Mouse (Mus musculus) lung, postnatal 0 days (tissue): ENCODE measurements at regions not wholly inside any gene's neighbourhood (a gene's known extent, or its start where the extent isn't known, plus 50 kb on each side); places are given as distances from the start of the nearest gene placed in this dataset.

Experiments used
- ATAC-seq: fragments of 200-750 bp; cut with Nextera tagmentation; 2 replicates; pipeline ENCODE4 v1.8.0; 2017; ENCODE audit warnings: moderate library complexity
- DNase-seq: peaks from one replicate; pipeline ENCODE4 v3.0.0-alpha.2; 2016; ENCODE audit warnings: low spot score
- H3K27ac ChIP-seq: fragments of 300-500 bp; sonication (generic); 2 replicates; pipeline ENCODE4 v1.5.1; 2014; ENCODE audit warnings: antibody characterized with exemption, mild to moderate bottlenecking, low read length, mixed read lengths
- H3K27me3 ChIP-seq: fragments of 300-500 bp; sonication (generic); replicated peaks from 2 replicates; pipeline ENCODE4 v1.6.1; 2014; ENCODE audit warnings: low read length, mixed read lengths; ENCODE audit not compliant: insufficient read depth
- H3K36me3 ChIP-seq: fragments of 300-500 bp; sonication (generic); 2 replicates; pipeline ENCODE4 v1.6.1; 2014; ENCODE audit warnings: low read length, mixed read lengths; ENCODE audit not compliant: insufficient read depth
- H3K4me1 ChIP-seq: fragments of 300-500 bp; sonication (generic); 2 replicates; pipeline ENCODE4 v1.6.1; 2014; ENCODE audit warnings: antibody characterized with exemption, low read depth, low read length, mixed read lengths; ENCODE audit not compliant: insufficient read depth
- H3K4me2 ChIP-seq: fragments of 300-500 bp; sonication (generic); replicated peaks from 2 replicates; pipeline ENCODE4 v1.6.1; 2014; ENCODE audit warnings: low read depth, mild to moderate bottlenecking, low read length, moderate library complexity, mixed read lengths
- H3K4me3 ChIP-seq: fragments of 300-500 bp; sonication (generic); 2 replicates; pipeline ENCODE4 v1.5.1; 2014; ENCODE audit warnings: low read depth, low read length
- H3K9ac ChIP-seq: fragments of 300-500 bp; sonication (generic); replicated peaks from 2 replicates; pipeline ENCODE4 v1.6.1; 2014; ENCODE audit warnings: low read depth, mild to moderate bottlenecking
- H3K9me3 ChIP-seq: fragments of 300-500 bp; sonication (generic); 2 replicates; pipeline ENCODE4 v1.6.1; 2016; ENCODE audit warnings: low read length, mixed read lengths
- CTCF ChIP-seq: IDR thresholded peaks from 2 replicates; pipeline ENCODE4 v1.5.1; 2016; ENCODE audit warnings: antibody characterized with exemption, mild to moderate bottlenecking
- EP300 ChIP-seq: IDR thresholded peaks from 2 replicates; pipeline ENCODE4 v1.6.1; 2016; ENCODE audit warnings: antibody characterized with exemption, mild to moderate bottlenecking, control low read depth
- WGBS: fragments of 180-500 bp; shearing (Covaris S2); extraction: QIAGEN DNeasy Blood & Tissue Kit; methylation state at CpG from one replicate; pipeline ENCODE4 v1.1.7; 2014; 5-methylcytosine and 5-hydroxymethylcytosine counted together

DNA sequence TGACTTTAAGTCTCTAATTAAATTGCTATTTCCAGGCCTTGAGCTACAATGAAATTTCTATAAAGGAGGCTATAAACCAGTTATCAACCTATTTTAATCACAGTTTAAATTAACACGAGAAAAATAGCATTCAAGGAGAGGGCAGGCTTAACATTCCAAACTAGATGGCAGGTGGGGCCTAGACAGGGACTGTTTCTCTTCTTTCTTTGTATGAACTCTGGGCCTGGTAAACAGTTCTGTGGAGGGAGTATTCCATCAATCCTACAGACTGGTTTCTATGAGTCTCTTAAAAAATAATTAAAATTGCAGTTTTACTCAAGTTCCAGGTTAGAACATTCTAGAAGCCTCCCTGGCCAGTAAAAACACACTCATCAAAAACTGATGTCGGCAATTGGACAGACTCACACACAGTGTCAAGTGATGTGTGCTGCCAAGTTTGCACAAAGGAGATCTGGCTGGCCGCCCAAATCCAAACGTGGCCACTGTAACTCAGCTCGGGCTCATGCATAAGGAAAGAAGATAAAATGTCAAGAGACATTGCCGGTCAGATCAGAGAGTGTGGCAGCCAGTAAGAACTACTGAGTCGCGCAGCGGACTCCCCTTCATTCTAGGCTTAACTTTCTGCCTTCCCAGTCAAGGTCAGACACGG lies 206.5 kb upstream of the Sash1 start:
- 31% methylated on average over 10 of the region's 10 CpGs for WGBS
- no peak for ATAC-seq
- Histone ChIP-seq H3K4me2 (no peak overlapping the region), H3K27me3 (no peaks in the 10 kb centered on the region), H3K36me3 (no peaks in the 10 kb centered on the region), H3K9ac (no peak overlapping the region), H3K9me3 (no peaks in the 10 kb centered on the region), H3K4me3 (no peak overlapping the region), H3K27ac (no peak overlapping the region), H3K4me1 (no peaks in the 10 kb centered on the region)
- DNase-seq, result peak; percentile 44
- TF ChIP-seq CTCF, result no peak
- no peak for TF ChIP-seq EP300

DNA sequence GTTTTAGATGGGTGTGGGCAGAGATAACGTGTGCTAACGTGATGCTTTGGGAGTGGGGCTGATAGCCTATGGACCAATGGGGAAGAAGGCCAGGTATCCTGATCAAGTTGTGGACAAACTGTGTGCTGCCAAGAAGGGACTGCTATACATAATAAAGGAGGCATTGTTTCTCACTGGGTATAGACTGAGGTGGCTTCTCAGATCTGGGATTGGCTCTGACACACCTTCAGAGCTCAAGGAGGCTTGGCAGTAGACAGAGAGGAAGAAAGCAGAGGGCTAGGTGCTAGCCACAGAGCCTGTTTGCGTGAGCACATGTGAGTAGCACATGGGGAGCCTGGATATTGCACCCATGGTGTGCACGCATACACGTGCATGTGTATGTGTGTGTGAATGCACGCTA lies 205.1 kb upstream of the Sash1 start:
- ATAC-seq, result no peak
- DNase-seq, result no peak
- no peak for TF ChIP-seq CTCF
- TF ChIP-seq EP300, result no peak
- Histone ChIP-seq H3K9ac (no peak overlapping the region), H3K9me3 (no peaks in the 10 kb centered on the region), H3K4me1 (no peaks in the 10 kb centered on the region), H3K4me3 (no peak overlapping the region), H3K36me3 (no peaks in the 10 kb centered on the region), H3K27ac (no peak overlapping the region), H3K4me2 (no peak overlapping the region), H3K27me3 (no peaks in the 10 kb centered on the region)
- 83% methylated on average over 6 of the region's 6 CpGs for WGBS

DNA sequence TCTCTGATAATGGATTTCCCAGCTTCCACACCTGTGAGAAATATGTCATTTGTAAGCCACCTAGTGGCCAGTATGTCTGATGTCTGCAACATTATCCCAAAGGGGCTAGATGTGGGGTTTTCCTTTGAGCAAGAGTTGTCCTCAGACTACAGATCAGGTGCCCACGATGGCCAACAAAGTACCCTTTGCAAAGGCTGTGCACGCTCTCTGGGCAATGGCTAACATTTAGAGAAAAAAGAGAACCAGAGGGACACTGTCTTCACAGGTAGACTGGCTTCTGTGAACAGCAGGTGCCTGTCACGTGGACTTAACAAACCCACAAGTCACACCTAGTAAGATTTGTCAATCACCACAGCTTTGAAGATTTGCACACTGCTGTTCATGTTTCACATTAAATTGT lies 202.0 kb upstream of the Sash1 start:
- no peaks in the 10 kb centered on the region for H3K27me3 ChIP-seq
- no peak overlapping the region for H3K27ac ChIP-seq
- 90% methylated on average over 3 of the region's 3 CpGs for WGBS
- H3K9ac ChIP-seq, result no peak overlapping the region
- no peak overlapping the region for H3K4me3 ChIP-seq
- ATAC-seq, result no peak
- H3K4me2 ChIP-seq, result no peak overlapping the region
- no peak for DNase-seq
- TF ChIP-seq CTCF, result peak; percentile 40
- no peak for TF ChIP-seq EP300
- no peaks in the 10 kb centered on the region for H3K36me3 ChIP-seq
- H3K9me3 ChIP-seq, result no peaks in the 10 kb centered on the region
- no peaks in the 10 kb centered on the region for H3K4me1 ChIP-seq

DNA sequence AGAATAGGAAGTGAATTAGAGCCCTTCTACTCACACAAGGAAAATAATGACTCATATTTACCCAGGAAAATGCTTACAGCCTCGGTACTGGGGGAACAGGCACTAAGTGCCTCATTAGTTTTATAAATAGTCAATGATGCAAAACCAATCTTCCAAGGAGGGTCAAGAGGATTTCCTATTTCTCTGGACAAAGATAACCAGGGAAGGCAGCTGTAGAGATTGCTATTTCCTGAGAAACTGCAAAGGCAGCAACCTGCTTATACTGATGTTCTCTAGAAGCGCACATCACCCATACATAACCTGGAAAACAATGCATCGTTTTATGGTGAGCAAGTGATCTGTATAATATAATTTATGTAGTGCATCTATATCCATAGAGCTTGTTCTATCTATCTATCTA lies 201.3 kb upstream of the Sash1 start:
- no peak for ATAC-seq
- Histone ChIP-seq H3K27me3 (no peaks in the 10 kb centered on the region), H3K4me2 (no peak overlapping the region), H3K4me3 (no peak overlapping the region), H3K4me1 (no peaks in the 10 kb centered on the region), H3K9ac (no peak overlapping the region), H3K27ac (no peak overlapping the region), H3K9me3 (no peaks in the 10 kb centered on the region), H3K36me3 (no peaks in the 10 kb centered on the region)
- no peak for DNase-seq
- WGBS, result 60% methylated on average over 3 of the region's 3 CpGs
- TF ChIP-seq EP300, result no peak
- no peak for TF ChIP-seq CTCF

DNA sequence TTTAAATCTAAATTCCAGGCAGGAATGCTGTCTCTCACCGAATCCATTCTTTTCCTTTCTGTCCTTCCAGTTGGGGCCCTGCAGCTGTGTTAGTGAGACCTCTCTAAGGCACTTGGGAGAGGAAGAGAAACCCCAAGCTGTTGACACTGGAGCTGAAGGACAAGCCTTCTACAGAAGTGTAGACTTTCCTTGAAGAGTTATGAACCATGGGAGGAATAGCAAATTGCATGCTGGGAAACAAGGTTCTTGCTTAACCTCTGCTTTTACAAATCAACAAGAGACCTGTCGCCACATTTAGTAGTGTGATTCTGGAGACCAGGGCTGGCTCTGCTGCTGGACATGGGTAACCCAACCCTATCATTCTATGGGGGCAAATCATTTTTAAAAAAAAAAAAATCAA lies 200.8 kb upstream of the Sash1 start:
- H3K9ac ChIP-seq, result no peak overlapping the region
- no peak overlapping the region for H3K4me3 ChIP-seq
- H3K36me3 ChIP-seq, result no peaks in the 10 kb centered on the region
- ATAC-seq, result peak; percentile 46
- H3K9me3 ChIP-seq, result no peaks in the 10 kb centered on the region
- no peak overlapping the region for H3K27ac ChIP-seq
- 60% methylated on average over 2 of the region's 2 CpGs for WGBS
- H3K4me2 ChIP-seq, result no peak overlapping the region
- TF ChIP-seq CTCF (no peak), EP300 (no peak)
- H3K27me3 ChIP-seq, result no peaks in the 10 kb centered on the region
- H3K4me1 ChIP-seq, result no peaks in the 10 kb centered on the region
- DNase-seq, result peak; percentile 36

DNA sequence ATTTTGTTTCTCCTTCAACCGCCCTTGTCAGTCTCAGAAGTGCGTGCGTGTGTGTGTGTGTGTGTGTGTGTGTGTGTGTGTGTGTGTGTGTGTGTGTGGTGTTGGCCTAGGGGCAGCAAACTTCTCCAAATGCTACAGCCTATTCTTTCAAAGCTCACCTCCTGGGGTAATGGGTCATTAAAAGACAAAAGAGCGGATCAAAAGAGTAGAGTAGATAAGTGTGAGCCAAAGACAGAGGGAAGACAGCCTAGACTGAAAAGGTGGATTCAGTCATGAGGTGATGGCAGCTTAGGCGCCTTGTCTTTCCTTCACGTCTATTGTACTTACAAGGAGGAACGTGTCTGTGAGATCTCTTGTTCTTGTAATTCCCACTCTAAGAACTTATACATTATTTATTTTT lies 199.6 kb upstream of the Sash1 start:
- Histone ChIP-seq H3K4me3 (no peak overlapping the region), H3K36me3 (no peaks in the 10 kb centered on the region), H3K27me3 (no peaks in the 10 kb centered on the region), H3K4me1 (no peaks in the 10 kb centered on the region), H3K27ac (no peak overlapping the region), H3K9me3 (no peaks in the 10 kb centered on the region), H3K9ac (no peak overlapping the region), H3K4me2 (no peak overlapping the region)
- WGBS, result 83% methylated on average over 7 of the region's 7 CpGs
- TF ChIP-seq EP300, result no peak
- no peak for TF ChIP-seq CTCF
- DNase-seq, result no peak
- no peak for ATAC-seq

DNA sequence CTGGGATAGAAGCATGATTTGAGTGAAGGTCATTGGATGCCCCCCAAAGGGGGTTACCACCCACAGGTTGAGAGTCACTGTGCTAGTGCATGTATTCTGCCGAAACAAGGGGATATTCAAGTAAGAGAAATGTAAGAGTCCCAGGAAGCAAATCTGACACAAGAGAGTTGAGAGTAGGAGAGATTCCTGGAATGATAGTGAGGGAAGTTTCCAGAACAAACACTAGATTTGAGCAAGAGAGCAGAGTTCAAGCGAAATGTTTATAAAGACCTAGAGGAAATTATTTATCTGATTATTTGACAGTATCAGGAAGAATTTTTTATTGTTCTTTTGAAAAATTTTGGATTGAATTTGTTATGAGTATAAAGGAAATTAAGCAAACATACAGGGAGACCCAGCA lies 189.0 kb upstream of the Sash1 start:
- 68% methylated on average over 2 of the region's 2 CpGs for WGBS
- no peak for DNase-seq
- Histone ChIP-seq H3K4me2 (no peak overlapping the region), H3K27me3 (no peaks in the 10 kb centered on the region), H3K4me3 (no peak overlapping the region), H3K27ac (no peak overlapping the region), H3K9ac (no peak overlapping the region), H3K4me1 (no peaks in the 10 kb centered on the region), H3K9me3 (no peaks in the 10 kb centered on the region), H3K36me3 (no peaks in the 10 kb centered on the region)
- TF ChIP-seq EP300, result no peak
- no peak for TF ChIP-seq CTCF
- no peak for ATAC-seq
